Mouse (Mus musculus): ENCODE measurements around the gene Rep15.
A peak's percentile ranks its signal among the peaks of the same experiment; 100 is the strongest.

Rep15 gene

GRCm38 (mm10) chr6:147032303-147032925, at the start of gene Rep15:
TSS of gene Rep15 (plus strand) at chr6:147032584.
- no peak for DNase-seq (ENCODE audit: low read depth)

- DNase-seq (ENCODE audit: low read depth): no peak
These were observed 47.8 kb upstream of the Rep15 start for GRCm38 (mm10) chr6:146984569-146984968.

- peak; percentile 46 for DNase-seq (ENCODE audit: low read depth)
These were observed 38.1 kb upstream of the Rep15 start for GRCm38 (mm10) chr6:146994236-146994635.

GRCm38 (mm10) chr6:146995391-146995790, 37.0 kb upstream of the Rep15 start:
- no peak for DNase-seq (ENCODE audit: low read depth)

GRCm38 (mm10) chr6:146995878-146996277, 36.5 kb upstream of the Rep15 start:
- DNase-seq (ENCODE audit: low read depth): no peak

- DNase-seq (ENCODE audit: low read depth): no peak
These were observed 35.4 kb upstream of the Rep15 start for GRCm38 (mm10) chr6:146997006-146997405.

- no peak for DNase-seq (ENCODE audit: low read depth)
These were observed 33.7 kb upstream of the Rep15 start for GRCm38 (mm10) chr6:146998710-146999109.

GRCm38 (mm10) chr6:146999302-146999701, 33.1 kb upstream of the Rep15 start:
- DNase-seq (ENCODE audit: low read depth): no peak

- no peak for DNase-seq (ENCODE audit: low read depth)
These were observed 32.6 kb upstream of the Rep15 start for GRCm38 (mm10) chr6:146999755-147000154.

- DNase-seq (ENCODE audit: low read depth): peak; percentile 45
These were observed 24.2 kb upstream of the Rep15 start for GRCm38 (mm10) chr6:147008148-147008547.

GRCm38 (mm10) chr6:147010358-147010757, 22.0 kb upstream of the Rep15 start:
- no peak for DNase-seq (ENCODE audit: low read depth)

GRCm38 (mm10) chr6:147010811-147011520, 21.4 kb upstream of the Rep15 start:
- no peak for DNase-seq (ENCODE audit: low read depth)

- no peak for DNase-seq (ENCODE audit: low read depth)
These were observed 20.8 kb upstream of the Rep15 start for GRCm38 (mm10) chr6:147011555-147011954.

- DNase-seq (ENCODE audit: low read depth): no peak
These were observed 20.4 kb upstream of the Rep15 start for GRCm38 (mm10) chr6:147011977-147012376.

GRCm38 (mm10) chr6:147013546-147013945, 18.8 kb upstream of the Rep15 start:
- DNase-seq (ENCODE audit: low read depth): no peak

GRCm38 (mm10) chr6:147017906-147018305, 14.5 kb upstream of the Rep15 start:
- DNase-seq (ENCODE audit: low read depth): no peak

- DNase-seq (ENCODE audit: low read depth): no peak
These were observed 14.0 kb upstream of the Rep15 start for GRCm38 (mm10) chr6:147018364-147018763.

- DNase-seq (ENCODE audit: low read depth): no peak
These were observed 11.2 kb upstream of the Rep15 start for GRCm38 (mm10) chr6:147021181-147021580.

GRCm38 (mm10) chr6:147022375-147023132, 9.8 kb upstream of the Rep15 start:
- DNase-seq (ENCODE audit: low read depth): no peak

GRCm38 (mm10) chr6:147023133-147023395, 9.3 kb upstream of the Rep15 start:
- DNase-seq (ENCODE audit: low read depth): no peak

- DNase-seq (ENCODE audit: low read depth): no peak
These were observed 8.8 kb upstream of the Rep15 start for GRCm38 (mm10) chr6:147023568-147023967.

- no peak for DNase-seq (ENCODE audit: low read depth)
These were observed 7.6 kb upstream of the Rep15 start for GRCm38 (mm10) chr6:147024761-147025160.

GRCm38 (mm10) chr6:147028396-147028795, 4.0 kb upstream of the Rep15 start:
- DNase-seq (ENCODE audit: low read depth): no peak
